Mouse (Mus musculus) liver, postnatal 0 days (tissue): ENCODE data around the gene Pcgf2.

Source experiments
- CTCF ChIP-seq: sonication (generic); IDR thresholded peaks from 2 replicates; pipeline ENCODE4 v1.5.1; 2016; ENCODE audit warnings: antibody characterized with exemption, low read depth
- EP300 ChIP-seq: IDR thresholded peaks from 2 replicates; pipeline ENCODE4 v1.6.1; 2016; ENCODE audit warnings: antibody characterized with exemption, low read depth, mild to moderate bottlenecking

GRCm38 (mm10) chr11:97665431-97665830 is 34.9 kb downstream of the Pcgf2 start:
- no peak for TF ChIP-seq CTCF
- TF ChIP-seq EP300, result no peak
